Mouse (Mus musculus): ENCODE results near the gene B4galnt1.
"Not testable (repeated sequence)": the region's sequence is repeated elsewhere in the genome, so short reads cannot be mapped to it uniquely, and the experiment has no call there.

B4galnt1 gene

GRCm38 (mm10) chr10:127143228-127143627, 21.8 kb upstream of the B4galnt1 start:
- peak; percentile 28 for DNase-seq

GRCm38 (mm10) chr10:127144536-127144935, 20.5 kb upstream of the B4galnt1 start:
- DNase-seq = no peak

- no peak for DNase-seq
Observed at GRCm38 (mm10) chr10:127145303-127145702, 19.7 kb upstream of the B4galnt1 start.

- no peak for DNase-seq
Observed at GRCm38 (mm10) chr10:127147135-127147534, 17.9 kb upstream of the B4galnt1 start.

GRCm38 (mm10) chr10:127150471-127150872, 14.6 kb upstream of the B4galnt1 start:
- no peak for DNase-seq

- not testable (repeated sequence) for DNase-seq
Observed at GRCm38 (mm10) chr10:127151233-127151632, 13.8 kb upstream of the B4galnt1 start.

GRCm38 (mm10) chr10:127152556-127152955, 12.5 kb upstream of the B4galnt1 start:
- DNase-seq = not testable (repeated sequence)

GRCm38 (mm10) chr10:127153323-127153722, 11.7 kb upstream of the B4galnt1 start:
- no peak for DNase-seq

- no peak for DNase-seq
Observed at GRCm38 (mm10) chr10:127154241-127154640, 10.8 kb upstream of the B4galnt1 start.

GRCm38 (mm10) chr10:127154652-127155051, 10.4 kb upstream of the B4galnt1 start:
- DNase-seq = no peak

- DNase-seq = no peak
Observed at GRCm38 (mm10) chr10:127156089-127156488, 8.9 kb upstream of the B4galnt1 start.

- no peak for DNase-seq
Observed at GRCm38 (mm10) chr10:127156511-127156910, 8.5 kb upstream of the B4galnt1 start.

- DNase-seq = no peak
Observed at GRCm38 (mm10) chr10:127158471-127158870, 6.6 kb upstream of the B4galnt1 start.

- DNase-seq = no peak
Observed at GRCm38 (mm10) chr10:127160081-127160480, 4.9 kb upstream of the B4galnt1 start.

- no peak for DNase-seq
Observed at GRCm38 (mm10) chr10:127160728-127161127, 4.3 kb upstream of the B4galnt1 start.

- not testable (repeated sequence) for DNase-seq
Observed at GRCm38 (mm10) chr10:127162771-127163261, 2.2 kb upstream of the B4galnt1 start.

GRCm38 (mm10) chr10:127164190-127164589, 835 bp upstream of the B4galnt1 start:
- no peak for DNase-seq

- no peak for DNase-seq
Observed at GRCm38 (mm10) chr10:127165354-127165653, 279 bp downstream of the B4galnt1 start.

- DNase-seq = peak; percentile 72
Observed at GRCm38 (mm10) chr10:127165654-127166403, 804 bp downstream of the B4galnt1 start.

GRCm38 (mm10) chr10:127166404-127166715, 1.3 kb downstream of the B4galnt1 start:
- DNase-seq = no peak

- DNase-seq = peak; percentile 60
Observed at GRCm38 (mm10) chr10:127166771-127167613, 2.0 kb downstream of the B4galnt1 start.

GRCm38 (mm10) chr10:127167614-127168192, 2.7 kb downstream of the B4galnt1 start:
- peak; percentile 41 for DNase-seq

- DNase-seq = peak; percentile 29
Observed at GRCm38 (mm10) chr10:127170002-127170401, 5.0 kb downstream of the B4galnt1 start.

- peak; percentile 32 for DNase-seq
Observed at GRCm38 (mm10) chr10:127170837-127171272, 5.8 kb downstream of the B4galnt1 start.

Measured in cerebellum, adult 11-12 months (tissue).